Mouse (Mus musculus): ENCODE data around the gene Clec4b1.
A peak's percentile ranks its signal among the peaks of the same experiment; 100 is the strongest.
"Not testable (repeated sequence)": the region's sequence is repeated elsewhere in the genome, so short reads cannot be mapped to it uniquely, and the experiment has no call there.

Clec4b1 gene

GRCm38 (mm10) chr6:123049742-123050372 lies at the start of gene Clec4b1:
Gene Clec4b1 (plus strand): TSS chr6:123049962.
- DNase-seq, result peak in 1 of 2 experiments; percentile 12

DNA sequence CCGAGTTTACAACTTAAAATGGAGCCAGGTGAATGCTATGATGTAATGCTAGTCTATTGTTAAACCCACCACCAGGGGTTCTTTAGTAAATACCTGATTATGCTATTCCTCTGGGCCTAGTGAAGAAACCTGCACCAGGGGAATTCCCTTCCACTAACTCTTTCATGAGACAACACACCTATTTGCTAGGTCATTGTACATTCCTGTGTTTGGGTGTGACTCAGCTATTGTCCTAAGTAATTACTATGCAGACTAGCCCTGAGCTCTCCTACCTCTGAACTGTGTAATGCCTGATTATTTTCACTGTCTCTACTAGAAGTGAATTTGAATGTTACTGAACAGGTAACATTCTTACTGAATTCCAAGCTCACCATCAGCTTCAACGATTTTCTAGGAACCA lies 45.1 kb upstream of the Clec4b1 start:
- DNase-seq, result not testable (repeated sequence)

GRCm38 (mm10) chr6:123005591-123005990 lies 44.2 kb upstream of the Clec4b1 start:
- DNase-seq, result peak in 1 of 2 experiments; percentile 6

- DNase-seq, result no peak
Measured at GRCm38 (mm10) chr6:123095125-123095843, 45.5 kb downstream of the Clec4b1 start.

DNA sequence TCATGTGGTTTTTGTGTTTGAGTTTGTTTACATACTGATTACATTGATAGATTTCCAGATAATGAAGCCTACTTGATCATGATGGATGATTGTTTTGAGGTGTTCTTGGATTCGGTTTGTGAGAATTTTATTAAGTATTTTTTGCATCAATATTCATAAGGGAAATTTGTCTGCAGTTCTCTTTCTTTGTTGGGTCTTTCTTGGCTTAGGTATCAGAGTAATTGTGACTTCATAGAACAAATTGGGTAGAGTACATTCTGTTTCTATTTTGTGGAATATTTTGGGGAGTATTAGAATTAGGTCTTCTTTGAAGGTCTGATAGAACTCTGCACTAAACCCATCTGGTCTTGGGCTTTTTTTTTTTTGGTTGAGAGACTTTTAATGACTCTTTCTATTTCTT lies 56.4 kb downstream of the Clec4b1 start, which contains the start of gene Clec4a2:
Gene Clec4a2, plus strand, starts transcription at position 301 of the 400 bp plus-strand sequence.
- not testable (repeated sequence) for DNase-seq

Measured in lung, adult 18-20 months (tissue).